Mouse (Mus musculus) CH12.LX (cell line): ENCODE measurements at regions not wholly inside any gene's neighbourhood (a gene's known extent, or its start where the extent isn't known, plus 50 kb on each side); places are given as distances from the start of the nearest gene placed in this dataset.

Experiments used
- CHD1 ChIP-seq: IDR thresholded peaks from 2 replicates; pipeline ENCODE4 v1.6.1; 2012; ENCODE audit warnings: low read depth, low read length, improper control_type of control experiment, inconsistent platforms
- CTCF ChIP-seq, 2 experiments: IDR thresholded peaks in 1 of 2; conservative IDR thresholded peaks in 1 of 2; 2 replicates each; pipeline ENCODE4 v1.5.1; 2011 to 2012; ENCODE audit warnings: low read depth in 2 of 2, low read length in 2 of 2, improper control_type of control experiment in 1 of 2, inconsistent platforms in 1 of 2, mild to moderate bottlenecking in 1 of 2, moderate library complexity in 1 of 2
- JUND ChIP-seq: conservative IDR thresholded peaks from 2 replicates; pipeline ENCODE4 v1.6.1; 2011; ENCODE audit warnings: low read depth, low read length, improper control_type of control experiment
- MAFK ChIP-seq: IDR thresholded peaks from 2 replicates; pipeline ENCODE4 v1.6.1; 2011; ENCODE audit warnings: low read length, improper control_type of control experiment; ENCODE audit not compliant: insufficient replicate concordance
- POLR2A ChIP-seq: IDR thresholded peaks from 2 replicates; pipeline ENCODE4 v1.6.1; 2011; ENCODE audit warnings: low read depth, mild to moderate bottlenecking, improper control_type of control experiment, low read length
- RCOR1 ChIP-seq: conservative IDR thresholded peaks from 2 replicates; pipeline ENCODE4 v1.6.1; 2012; ENCODE audit warnings: low read depth, mild to moderate bottlenecking, inconsistent platforms, low read length, improper control_type of control experiment
- SIN3A ChIP-seq: IDR thresholded peaks from 2 replicates; pipeline ENCODE4 v1.6.1; 2012; ENCODE audit warnings: low read length, improper control_type of control experiment, inconsistent platforms
- SMC3 ChIP-seq: IDR thresholded peaks from 2 replicates; pipeline ENCODE4 v1.6.1; 2011; ENCODE audit warnings: low read depth, low read length, improper control_type of control experiment
- ZKSCAN1 ChIP-seq: IDR thresholded peaks from 2 replicates; pipeline ENCODE4 v1.6.1; 2012; ENCODE audit warnings: low read depth, inconsistent platforms, low read length, improper control_type of control experiment, borderline replicate concordance

DNA sequence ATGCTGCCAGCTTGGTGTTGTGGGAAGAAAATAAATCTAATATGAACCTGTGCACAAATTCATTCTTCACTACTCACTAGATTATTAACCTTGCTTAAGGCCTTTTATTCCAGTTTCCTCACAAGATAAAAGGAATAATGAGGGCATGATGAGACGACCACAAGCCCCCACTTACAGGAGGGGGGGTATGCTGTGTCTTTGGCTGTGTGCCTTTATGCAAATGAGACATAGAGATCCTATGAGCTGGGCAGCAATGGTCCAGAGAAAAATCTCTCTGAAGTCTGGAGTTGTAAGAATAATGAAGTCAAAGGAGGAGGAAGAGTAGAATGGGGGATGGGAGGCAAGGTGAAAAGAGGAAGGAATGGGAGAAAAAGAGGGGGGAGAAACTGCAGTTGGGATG is 392.2 kb upstream of the Plxna2 start:
- TF ChIP-seq SIN3A (no peak), CTCF (conservative IDR thresholded peaks at IDR 0.05 in 1 of 2, IDR thresholded peaks at IDR 0.05 in 1 of 2; ENCODE audit: low read depth in 2 of 2, low read length in 2 of 2) (no peak), RCOR1 (no peak), JUND (no peak), ZKSCAN1 (no peak), MAFK (no peak), POLR2A (no peak), SMC3 (no peak), CHD1 (no peak)
